ENCODE assay signal across 11 mouse cellular contexts in genomic region chr2:139311401-139311812, GRCm38 (mm10).
A peak's percentile ranks its signal among the peaks of the same experiment; 100 is the strongest.
DNase-seq lines count a peak whose midpoint lies in the region; ATAC-seq and TF ChIP-seq lines count a peak whose summit lies in the region.
"Had no signal": no experiment of that assay in that cellular context is flagged by ENCODE, and none has a peak within 500 bp of the region (broad histone marks: within the 10 kb centered on the region; RNA-seq: fewer than 3 reads in every experiment).

No protein-coding gene starts in this region.

- intact Hi-C loops in left cerebral cortex, postnatal 4 days (cut with DNase I) = no loop called here

- 36% methylated on average over 1 of the region's 1 CpGs for WGBS in forebrain, postnatal 0 days
- 79% methylated on average over 1 of the region's 1 CpGs for WGBS in neural tube, embryonic 14.5 days

- no peak overlapping the region for H3K9ac ChIP-seq in forebrain, postnatal 0 days
- H3K9ac ChIP-seq in neural tube, embryonic 14.5 days (replicated peaks; ENCODE audit: low read depth, low read length) = no peak overlapping the region
- H3K9ac ChIP-seq: embryonic facial prominence, embryonic 15.5 days; lung, embryonic 14.5 days; midbrain, embryonic 12.5 days had no signal

- no peaks in the 10 kb centered on the region for H3K27me3 ChIP-seq in forebrain, postnatal 0 days (ENCODE audit: insufficient read depth, low read length)
- H3K27me3 ChIP-seq in neural tube, embryonic 14.5 days (ENCODE audit: control insufficient read depth, insufficient read depth, low read length) = no peaks in the 10 kb centered on the region
- H3K27me3 ChIP-seq: embryonic facial prominence, embryonic 15.5 days; midbrain, embryonic 12.5 days had no signal

- H3K27ac ChIP-seq in forebrain, postnatal 0 days (ENCODE audit: low read depth, low read length) = no peak overlapping the region
- H3K27ac ChIP-seq in neural tube, embryonic 14.5 days (ENCODE audit: low read depth, low read length) = no peak overlapping the region
- H3K27ac ChIP-seq: embryonic facial prominence, embryonic 15.5 days; midbrain, embryonic 12.5 days had no signal

- H3K9me3 ChIP-seq in forebrain, postnatal 0 days (ENCODE audit: low read length) = no peaks in the 10 kb centered on the region
- no peaks in the 10 kb centered on the region for H3K9me3 ChIP-seq in neural tube, embryonic 14.5 days (ENCODE audit: control insufficient read depth, low read length)
- H3K9me3 ChIP-seq: embryonic facial prominence, embryonic 15.5 days; midbrain, embryonic 12.5 days had no signal

- DNase-seq in left cerebral cortex, postnatal 4 days = peak; percentile 72
- no peak for DNase-seq in left cerebral cortex, adult 18-20 months (ENCODE audit: low spot score in 2 of 2)
- DNase-seq in cerebellum, adult 18-20 months = peak; percentile 82 to 91
- peak; percentile 76 for DNase-seq in forebrain, postnatal 0 days
- DNase-seq in adrenal gland, postnatal 14 days = no peak
- DNase-seq in adrenal gland, postnatal 10 days = no peak
- DNase-seq: kidney, postnatal 36 days had no signal

- H3K4me1 ChIP-seq in forebrain, postnatal 0 days (ENCODE audit: insufficient read depth) = no peaks in the 10 kb centered on the region
- H3K4me1 ChIP-seq in neural tube, embryonic 14.5 days (ENCODE audit: control insufficient read depth, insufficient read depth, low read length) = no peaks in the 10 kb centered on the region
- H3K4me1 ChIP-seq: embryonic facial prominence, embryonic 15.5 days; midbrain, embryonic 12.5 days had no signal

- ATAC-seq in forebrain, postnatal 0 days = peak; percentile 98
- peak; percentile 81; the same call in 1 of the 2 replicates for ATAC-seq in neural tube, embryonic 14.5 days (ENCODE audit: low read depth)

- TF ChIP-seq CTCF in forebrain, postnatal 0 days (IDR thresholded peaks at IDR 0.05; ENCODE audit: low read depth) = no peak

- H3K36me3 ChIP-seq in forebrain, postnatal 0 days (ENCODE audit: insufficient read depth) = no peaks in the 10 kb centered on the region
- no peaks in the 10 kb centered on the region for H3K36me3 ChIP-seq in neural tube, embryonic 14.5 days (ENCODE audit: control insufficient read depth, insufficient read depth, low read length)
- H3K36me3 ChIP-seq: embryonic facial prominence, embryonic 15.5 days; midbrain, embryonic 12.5 days had no signal

- H3K4me3 ChIP-seq in forebrain, postnatal 0 days (ENCODE audit: low read depth, low read length) = no peak overlapping the region
- no peak overlapping the region for H3K4me3 ChIP-seq in neural tube, embryonic 14.5 days (ENCODE audit: low read depth, low read length)
- H3K4me3 ChIP-seq: embryonic facial prominence, embryonic 15.5 days; midbrain, embryonic 12.5 days had no signal

- no peak overlapping the region for H3K4me2 ChIP-seq in forebrain, postnatal 0 days (ENCODE audit: low read depth)
- H3K4me2 ChIP-seq in neural tube, embryonic 14.5 days (ENCODE audit: low read depth, low read length) = no peak overlapping the region
- H3K4me2 ChIP-seq: embryonic facial prominence, embryonic 15.5 days; lung, embryonic 14.5 days; midbrain, embryonic 12.5 days had no signal

Comparison
In these comparisons a context has a peak if more than half of its experiments do, and no peak if none do; other contexts are left out.
1. DNase-seq: peak in left cerebral cortex, postnatal 4 days (single experiment), cerebellum, adult 18-20 months (2 of 2) and forebrain, postnatal 0 days (single experiment); none in left cerebral cortex, adult 18-20 months (0 of 2), adrenal gland, postnatal 14 days (single experiment) and adrenal gland, postnatal 10 days (single experiment).